Mouse (Mus musculus) neural tube, postnatal 0 days (tissue): ENCODE data around the gene Fbxl19. TPM values are rescaled to one million over a fixed set of nuclear protein-coding genes. Genes with fewer than 3 reads are reported as not detected.

Source experiments
- microRNA counts: library from miRNA; unstranded; fragments of <30 nt; microRNA quantifications from one replicate; lab custom pipeline; 2015
- microRNA-seq: library from miRNA; unstranded; fragments of <30 nt; microRNA quantifications from one replicate; pipeline ENCODE4, GENCODE M21; 2016
- polyA plus RNA-seq: library from polyadenylated mRNA; unstranded; fragments of >200 nt; fragmentation: Nextera tagmentation; extraction: Ambion mirVana; gene quantifications from 2 replicates; pipeline ENCODE4 v1.2.1, GENCODE M21; 2015

The Fbxl19 gene
- 7.4 and 8.8 TPM in 2 replicates for polyA plus RNA-seq

GRCm38 (mm10) chr7:127744366-127745045 is at the start of gene Fbxl19:
Gene Fbxl19, plus strand, starts transcription at chr7:127744543.

GRCm38 (mm10) chr7:127708207-127709078 is 35.9 kb upstream of the Fbxl19 start, which contains the start of gene Bcl7c:
Gene Bcl7c, minus strand, starts transcription at chr7:127708933.

DNA sequence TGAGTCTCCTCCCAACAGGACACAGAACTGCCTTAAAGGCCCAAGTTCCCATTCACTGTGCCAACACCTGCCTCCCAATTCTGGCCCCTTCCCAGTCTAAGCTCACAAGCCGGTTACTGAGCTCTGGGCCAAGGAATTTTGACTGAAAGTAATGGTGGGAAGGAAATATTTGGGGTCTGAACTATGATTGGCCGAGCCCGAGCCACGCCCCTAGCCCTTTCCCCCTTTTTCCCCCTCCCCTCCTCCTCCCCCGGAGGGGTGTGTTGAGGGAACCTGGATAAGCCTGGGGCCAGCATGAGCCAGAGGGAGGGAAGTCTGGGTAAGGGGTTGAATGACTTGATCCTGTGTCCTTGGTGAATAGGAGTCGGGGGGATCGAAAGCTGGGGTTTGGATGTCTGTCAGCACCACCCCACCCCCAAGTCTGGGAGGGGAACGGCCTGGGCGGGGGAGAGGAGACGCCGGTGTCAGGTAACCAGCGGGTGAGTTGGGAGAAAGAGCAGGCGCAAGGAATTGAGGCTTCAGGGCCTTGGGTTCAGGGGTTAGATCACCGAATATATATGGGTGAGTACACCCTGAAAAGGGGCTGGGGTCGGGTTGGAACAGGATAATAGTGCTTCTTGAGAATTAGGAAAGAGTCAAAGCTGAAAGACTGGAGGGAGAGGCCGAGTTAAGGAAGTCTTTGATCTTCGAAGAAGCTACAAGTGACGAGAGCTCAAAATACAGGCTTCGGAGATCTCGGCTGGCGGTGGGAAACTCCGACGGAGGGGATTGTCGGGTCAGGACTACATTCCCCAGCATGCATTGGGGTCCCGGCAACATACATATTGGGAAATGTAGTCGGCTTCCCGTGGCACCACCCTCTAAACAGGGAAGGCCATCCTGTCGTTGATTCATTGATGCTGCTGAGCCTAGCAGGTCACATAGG is 31.6 kb upstream of the Fbxl19 start, which contains the start of gene Ctf1:
Gene Ctf1, plus strand, starts transcription at position 276 of the 925 bp plus-strand sequence.

DNA sequence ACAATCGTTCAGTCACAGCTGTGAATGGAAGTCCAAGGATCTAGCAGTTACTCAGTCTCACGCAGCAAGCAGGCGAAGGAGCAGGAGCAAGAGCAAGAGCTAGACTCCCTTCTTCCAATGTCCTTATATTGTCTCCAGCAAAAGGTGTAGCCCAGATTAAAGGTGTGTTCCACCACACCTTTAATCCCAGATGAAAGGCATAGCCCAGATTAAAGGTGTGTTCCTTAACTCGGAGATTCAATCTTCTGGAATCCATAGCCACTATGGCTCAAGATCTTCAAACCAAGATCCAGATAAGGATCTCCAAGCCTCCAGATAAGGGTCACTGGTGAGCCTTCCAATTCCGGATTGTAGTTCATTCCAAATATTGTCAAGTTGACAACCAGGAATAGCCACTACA is 12.3 kb upstream of the Fbxl19 start, which contains the start of gene Ctf2:
Gene Ctf2, minus strand, starts transcription at position 101 of the 400 bp plus-strand sequence.

DNA sequence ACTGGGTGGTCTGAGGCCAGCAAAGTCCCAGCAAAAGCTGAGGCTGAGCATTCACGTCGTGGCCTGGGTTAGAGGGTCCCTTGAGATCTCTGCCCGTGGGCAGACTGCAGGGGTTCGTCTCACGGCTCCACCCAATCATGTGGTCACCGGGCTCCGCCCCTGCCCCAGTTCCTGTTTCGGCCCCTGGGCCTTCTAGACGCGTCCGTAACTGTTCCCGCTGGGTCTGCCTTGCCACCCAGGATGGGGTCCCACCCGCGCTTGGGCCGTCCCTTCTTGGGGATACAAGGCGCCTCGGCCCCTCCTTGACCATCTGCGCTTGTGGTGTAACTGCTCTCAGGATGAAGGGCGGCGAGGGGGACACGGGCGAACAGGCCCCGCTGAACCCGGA is 25.3 kb downstream of the Fbxl19 start, which contains the start of gene Orai3:
Gene Orai3, plus strand, starts transcription at position 165 of the 388 bp plus-strand sequence.

GRCm38 (mm10) chr7:127776426-127776825 is 32.1 kb downstream of the Fbxl19 start, which contains the start of gene Setd1a:
Gene Setd1a, plus strand, starts transcription at chr7:127776670.

DNA sequence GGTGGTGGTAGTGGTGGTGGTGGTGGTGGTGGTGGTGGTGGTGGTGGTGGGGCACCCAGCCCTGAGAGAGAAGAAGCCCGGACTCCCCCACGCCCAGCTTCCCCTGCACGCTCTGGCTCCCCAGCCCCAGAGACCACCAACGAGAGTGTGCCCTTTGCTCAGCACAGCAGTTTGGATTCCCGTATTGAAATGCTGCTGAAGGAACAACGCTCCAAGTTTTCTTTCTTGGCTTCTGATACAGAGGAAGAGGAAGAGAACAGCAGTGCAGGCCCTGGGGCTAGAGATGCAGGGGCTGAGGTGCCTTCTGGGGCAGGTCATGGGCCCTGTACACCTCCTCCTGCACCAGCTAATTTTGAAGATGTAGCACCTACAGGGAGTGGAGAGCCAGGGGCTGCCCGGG is 41.0 kb downstream of the Fbxl19 start, which contains the start of gene Gm49388:
Gene Gm49388, plus strand, starts transcription at position 301 of the 400 bp plus-strand sequence.

GRCm38 (mm10) chr7:127800435-127801009 is 56.2 kb downstream of the Fbxl19 start, which contains the start of gene Hsd3b7:
Gene Hsd3b7, plus strand, starts transcription at chr7:127800604.

MicroRNAs encoded within 50 kb of the gene (microRNA counts, 519-probe panel; counts per million panel counts)
- 40.5 counts per million for microRNA mmu-miR-762 (lab: Ali Mortazavi, UCI)

Small RNA genes within 50 kb of the gene (microRNA-seq; reads per million reads assigned to microRNA genes)
- not detected for gene Mir762

Other genes starting within 250 kb of the Fbxl19 start
- 33.7 and 40.4 TPM in 2 replicates for gene Srcap, start 232.6 kb upstream of the Fbxl19 start, polyA plus RNA-seq
- 9.9 and 12.0 TPM in 2 replicates for gene Gm42715, start 225.0 kb upstream of the Fbxl19 start, polyA plus RNA-seq
- gene Tmem265, start 183.2 kb upstream of the Fbxl19 start, polyA plus RNA-seq, result 4.3 and 4.5 TPM in 2 replicates
- gene Phkg2, start 171.2 kb upstream of the Fbxl19 start, polyA plus RNA-seq, result 52.7 and 66.9 TPM in 2 replicates
- 9.6 and 12.3 TPM in 2 replicates for gene Ccdc189, start 155.9 kb upstream of the Fbxl19 start, polyA plus RNA-seq
- 26.0 and 28.3 TPM in 2 replicates for gene Rnf40, start 155.8 kb upstream of the Fbxl19 start, polyA plus RNA-seq
- 11.1 and 11.4 TPM in 2 replicates for gene Zfp629, start 128.7 kb upstream of the Fbxl19 start, polyA plus RNA-seq
- gene Bcl7c, start 35.6 kb upstream of the Fbxl19 start, polyA plus RNA-seq, result 59.4 and 60.7 TPM in 2 replicates
- gene Ctf1, start 31.8 kb upstream of the Fbxl19 start, polyA plus RNA-seq, result 5.3 and 5.8 TPM in 2 replicates
- gene Ctf2, start 12.4 kb upstream of the Fbxl19 start, polyA plus RNA-seq, result 0.08 TPM in 1 of 2 replicates, not detected in the other
- 13.2 and 13.7 TPM in 2 replicates for gene Orai3, start 25.3 kb downstream of the Fbxl19 start, polyA plus RNA-seq
- 17.7 and 18.5 TPM in 2 replicates for gene Setd1a, start 32.1 kb downstream of the Fbxl19 start, polyA plus RNA-seq
- not detected in 2 replicates for gene Gm49388, start 41.1 kb downstream of the Fbxl19 start, polyA plus RNA-seq
- 12.2 and 12.5 TPM in 2 replicates for gene Hsd3b7, start 56.1 kb downstream of the Fbxl19 start, polyA plus RNA-seq
- 28.1 and 32.5 TPM in 2 replicates for gene Stx4a, start 79.8 kb downstream of the Fbxl19 start, polyA plus RNA-seq
- gene Stx1b, start 80.0 kb downstream of the Fbxl19 start, polyA plus RNA-seq, result 78.8 and 97.1 TPM in 2 replicates
- gene Zfp646, start 131.7 kb downstream of the Fbxl19 start, polyA plus RNA-seq, result 3.8 and 4.5 TPM in 2 replicates
- 21.9 and 22.7 TPM in 2 replicates for gene Zfp668, start 132.3 kb downstream of the Fbxl19 start, polyA plus RNA-seq
- gene Prss53, start 146.4 kb downstream of the Fbxl19 start, polyA plus RNA-seq, result 0.76 and 0.77 TPM in 2 replicates
- not detected in 2 replicates for gene Gm21974, start 150.9 kb downstream of the Fbxl19 start, polyA plus RNA-seq
- gene Vkorc1, start 151.1 kb downstream of the Fbxl19 start, polyA plus RNA-seq, result 94.0 and 98.3 TPM in 2 replicates
- gene Bckdk, start 159.5 kb downstream of the Fbxl19 start, polyA plus RNA-seq, result 59.5 and 62.2 TPM in 2 replicates
- gene Kat8, start 168.0 kb downstream of the Fbxl19 start, polyA plus RNA-seq, result 32.9 and 34.4 TPM in 2 replicates
- 0.75 and 0.80 TPM in 2 replicates for gene Prss8, start 185.6 kb downstream of the Fbxl19 start, polyA plus RNA-seq
- 18.5 and 19.6 TPM in 2 replicates for gene Prss36, start 202.2 kb downstream of the Fbxl19 start, polyA plus RNA-seq
- gene Fus, start 222.9 kb downstream of the Fbxl19 start, polyA plus RNA-seq, result 283 and 308 TPM in 2 replicates
- 13.0 and 15.8 TPM in 2 replicates for gene Pycard, start 249.3 kb downstream of the Fbxl19 start, polyA plus RNA-seq